Mouse (Mus musculus): Measurements from ENCODE around the gene Heatr5b.

The Heatr5b gene

DNA sequence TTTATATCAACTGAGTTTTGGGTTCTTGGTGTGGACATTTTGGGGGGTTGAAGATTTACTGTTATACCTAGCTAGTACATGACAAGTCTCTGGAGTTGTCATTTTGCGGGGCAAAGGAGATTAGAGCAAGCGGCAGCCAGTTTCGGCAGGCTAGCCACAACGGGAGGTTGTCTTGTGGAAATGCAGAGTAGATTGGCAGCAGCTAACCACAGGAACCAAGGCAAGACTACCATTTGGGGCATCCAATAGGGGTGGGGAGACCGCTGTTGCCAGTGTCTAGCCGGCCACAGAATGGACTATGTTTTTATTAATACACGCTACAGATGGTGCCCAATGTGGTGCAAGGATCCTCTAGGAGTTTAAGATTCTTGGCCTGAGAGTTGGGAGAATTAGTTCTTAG is 126.7 kb downstream of the Heatr5b start:
- ATAC-seq (ENCODE audit: insufficient number of reproducible peaks, low FRiP score, low TSS enrichment) = peak; percentile 66; the same call in 1 of the 2 replicates

DNA sequence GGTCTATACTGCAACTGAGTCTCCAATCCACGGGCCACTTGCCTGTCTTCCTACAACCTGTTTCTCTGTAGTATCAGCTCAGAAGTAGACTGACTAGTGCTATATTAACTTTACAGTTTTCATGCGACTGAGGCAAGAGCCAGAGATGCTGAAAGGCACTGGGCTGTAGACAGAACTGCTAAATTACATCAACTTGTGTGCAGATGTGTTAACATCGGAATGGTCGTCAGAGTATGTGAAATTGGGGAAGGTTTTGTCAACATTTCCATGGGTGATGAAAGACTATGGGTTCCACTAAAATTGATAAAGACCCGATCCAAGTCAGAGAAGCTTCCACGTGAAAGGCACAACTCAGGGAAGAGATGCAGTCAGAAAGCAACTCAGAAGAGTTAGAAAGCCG is 132.2 kb downstream of the Heatr5b start:
- no peak for ATAC-seq (ENCODE audit: insufficient number of reproducible peaks, low FRiP score, low TSS enrichment)

Data from cerebellum, adult (tissue).